Mouse (Mus musculus): ENCODE data around the gene Adgrb2.

DNA sequence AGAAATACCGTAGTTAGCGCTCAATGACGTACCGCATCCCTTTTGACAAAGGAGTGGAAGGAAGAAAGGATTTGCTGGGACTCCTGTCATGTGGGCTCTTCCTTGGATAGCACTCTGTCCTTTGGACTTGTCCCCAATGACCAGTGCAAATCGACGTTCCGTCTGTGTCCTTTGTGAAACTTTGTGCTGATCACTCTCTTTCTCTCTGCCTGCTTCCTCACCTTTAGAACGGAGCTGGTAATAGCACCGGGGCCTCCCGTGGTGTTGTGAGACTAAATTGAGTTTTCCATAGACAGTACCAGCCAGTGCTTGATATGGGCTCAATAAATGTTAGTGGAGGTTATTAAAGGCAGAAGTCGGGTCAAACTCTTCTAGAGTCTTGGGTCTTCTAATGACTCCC lies 56.4 kb downstream of the Adgrb2 start:
- TF ChIP-seq CTCF (IDR thresholded peaks at IDR 0.05; ENCODE audit: borderline replicate concordance, insufficient read depth, low read depth, low read length) (no peak), POLR2A (IDR thresholded peaks at IDR 0.05; ENCODE audit: borderline replicate concordance, insufficient read depth, low read length) (no peak)
